Mouse (Mus musculus) E14TG2a.4 (cell line): ENCODE results near the gene Emc4.

Experiments
- CTCF ChIP-seq: conservative IDR thresholded peaks from 2 replicates; pipeline ENCODE4 v1.5.1; 2014; ENCODE audit warnings: low read length
- POU5F1 ChIP-seq: IDR thresholded peaks from 2 replicates; pipeline ENCODE4 v1.6.1; 2014; ENCODE audit warnings: low read length, borderline replicate concordance

GRCm38 (mm10) chr2:112341117-112341516 lies 26.7 kb downstream of the Emc4 start:
- TF ChIP-seq CTCF (no peak), POU5F1 (no peak)
